Mouse (Mus musculus) brain, adult 2 months (tissue): Measurements from ENCODE around the gene 4930432K21Rik.
A peak's percentile ranks its signal among the peaks of the same experiment; 100 is the strongest.

Source experiments
- DNase-seq: peaks from one replicate; pipeline ENCODE4 v3.0.0; 2011; ENCODE audit warnings: low read depth, low spot score

The 4930432K21Rik gene

DNA sequence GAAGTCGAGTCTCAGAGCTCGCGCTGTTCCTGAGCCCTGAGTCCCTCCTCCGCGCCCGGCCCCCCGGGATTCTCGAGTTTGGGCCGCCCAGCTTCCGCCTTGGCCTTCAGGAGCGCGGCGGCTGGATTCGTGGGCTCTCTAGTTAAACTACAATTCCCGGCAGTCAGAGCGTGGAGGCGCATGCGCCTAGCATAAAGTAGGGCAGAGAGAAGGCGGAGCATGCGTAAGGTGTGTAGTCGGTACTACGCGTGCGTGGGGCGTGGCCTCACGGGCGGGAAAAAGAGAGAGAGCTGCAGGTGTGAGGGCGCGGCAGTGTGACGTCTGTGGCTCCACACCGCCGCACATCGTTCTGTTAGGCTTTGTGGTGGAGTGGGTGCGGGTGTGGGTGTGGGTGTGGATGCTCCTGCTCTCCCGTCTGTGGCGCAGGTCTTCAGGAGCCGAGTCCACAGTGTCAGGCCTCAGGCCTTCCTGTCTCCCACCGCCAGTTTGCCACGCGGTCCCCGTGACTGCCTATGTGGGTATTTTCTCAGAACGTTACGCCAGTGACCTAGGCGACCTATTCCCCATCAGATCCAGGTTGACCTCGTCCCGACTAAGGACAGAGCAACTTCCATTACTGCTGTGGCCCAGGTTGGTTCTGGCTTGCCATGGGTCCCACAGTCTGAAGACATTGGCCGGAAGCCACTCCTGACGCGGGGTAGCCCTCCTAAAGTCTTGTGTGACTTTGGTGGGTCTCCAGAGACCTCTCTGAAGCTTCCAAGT, at the start of gene 4930432K21Rik, which contains the start of gene Cc2d1a:
4930432K21Rik (plus strand) TSS at position 257 of the 762 bp plus-strand sequence.
Cc2d1a (minus strand) TSS at position 168 of the 762 bp plus-strand sequence.
- DNase-seq: peak; percentile 99

DNA sequence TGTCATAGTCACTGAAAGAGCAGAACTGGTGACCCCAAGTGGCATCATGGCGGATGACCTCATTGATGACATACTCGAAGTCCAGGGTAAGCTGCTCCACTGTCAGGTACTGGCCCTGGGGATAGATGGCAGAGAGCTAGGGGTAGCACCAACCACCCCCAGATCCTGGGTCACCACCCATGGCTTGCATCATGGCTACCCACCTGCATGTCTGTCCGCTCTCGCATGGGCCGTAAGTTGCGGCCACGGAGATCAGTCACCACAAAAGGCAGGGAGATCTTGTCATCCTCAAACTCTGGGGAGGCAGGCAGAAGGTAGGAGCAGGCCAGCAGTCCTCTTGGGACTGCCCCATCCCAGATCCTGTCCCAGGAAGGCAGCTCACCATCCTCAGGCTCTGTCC, 49.4 kb upstream of the 4930432K21Rik start:
- DNase-seq: no peak

DNA sequence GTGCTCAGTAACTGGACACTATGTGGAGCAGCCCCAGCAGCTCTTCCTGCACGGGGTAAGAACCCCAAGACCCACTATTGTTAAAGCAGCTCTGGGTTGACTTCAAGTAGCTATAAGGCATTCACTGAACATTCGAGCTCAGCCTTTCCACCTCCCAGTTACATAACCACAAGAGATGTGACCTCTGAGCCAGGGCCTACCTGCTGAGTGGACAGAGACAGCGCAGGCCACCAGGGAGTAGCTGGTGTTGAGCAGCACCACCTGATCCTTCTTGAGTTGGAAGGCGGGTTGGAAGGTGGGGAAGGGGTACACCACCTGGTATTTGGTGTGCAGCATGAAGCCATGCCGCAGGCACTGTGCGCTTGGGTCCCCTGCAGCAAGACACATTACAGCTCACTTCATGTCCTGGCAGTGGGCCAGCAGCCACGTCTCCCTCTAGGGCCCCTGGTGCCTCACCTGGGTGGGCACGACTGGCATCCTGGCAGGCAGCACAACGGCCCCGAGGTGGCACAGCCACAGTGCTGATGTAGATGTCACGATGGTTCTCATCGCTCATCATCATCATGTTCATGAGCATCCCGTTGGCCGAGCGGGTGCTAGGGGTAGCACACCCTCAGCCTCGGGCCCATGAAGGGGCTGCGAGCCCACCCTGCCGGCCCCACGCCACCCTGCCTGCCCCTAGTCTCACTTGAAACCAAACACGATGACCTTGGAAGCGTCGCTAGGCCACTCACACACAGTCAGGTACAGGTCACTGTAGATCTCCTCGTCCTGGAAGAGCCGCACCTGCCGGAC, 46.2 kb upstream of the 4930432K21Rik start:
- DNase-seq: no peak

DNA sequence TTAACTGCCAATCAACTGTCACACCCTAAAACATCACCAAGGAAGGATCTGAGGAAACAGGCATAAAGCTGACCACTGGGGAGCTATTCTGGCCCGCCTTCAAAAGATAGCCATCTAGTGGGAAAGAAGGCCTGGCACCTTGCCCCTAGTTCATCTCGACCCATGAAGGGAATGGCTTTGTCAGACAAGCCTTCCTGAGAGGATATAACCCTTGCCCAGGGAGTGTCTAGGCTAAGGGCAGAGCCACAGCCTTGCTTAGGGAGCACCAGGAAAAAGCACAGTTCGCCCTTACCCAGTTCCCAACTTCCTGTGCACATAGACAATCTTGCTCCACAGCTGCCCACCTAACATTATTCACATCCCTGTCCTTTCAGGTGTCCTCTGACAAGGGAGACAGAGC, 44.2 kb upstream of the 4930432K21Rik start:
- no peak for DNase-seq

DNA sequence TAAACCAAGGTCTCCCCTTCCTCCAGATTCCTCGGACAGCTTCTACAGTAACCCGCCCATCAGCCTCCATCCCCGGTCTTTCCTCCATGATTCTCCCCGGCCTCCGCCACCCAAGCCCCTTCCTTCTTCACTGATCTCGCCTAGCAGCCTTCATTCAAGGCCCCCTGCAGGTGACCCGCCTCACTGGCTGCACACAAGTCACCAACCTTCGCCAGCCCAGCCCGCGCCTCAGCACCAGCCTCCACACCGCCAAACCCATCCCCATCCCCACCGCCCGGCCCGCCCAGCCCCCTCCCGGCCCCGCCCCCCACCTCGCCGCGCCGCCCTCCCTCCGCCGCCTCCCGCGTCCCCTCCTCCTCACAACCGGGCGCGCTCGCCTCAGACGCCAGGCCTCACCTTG, 43.6 kb upstream of the 4930432K21Rik start:
- peak; percentile 59 for DNase-seq

DNA sequence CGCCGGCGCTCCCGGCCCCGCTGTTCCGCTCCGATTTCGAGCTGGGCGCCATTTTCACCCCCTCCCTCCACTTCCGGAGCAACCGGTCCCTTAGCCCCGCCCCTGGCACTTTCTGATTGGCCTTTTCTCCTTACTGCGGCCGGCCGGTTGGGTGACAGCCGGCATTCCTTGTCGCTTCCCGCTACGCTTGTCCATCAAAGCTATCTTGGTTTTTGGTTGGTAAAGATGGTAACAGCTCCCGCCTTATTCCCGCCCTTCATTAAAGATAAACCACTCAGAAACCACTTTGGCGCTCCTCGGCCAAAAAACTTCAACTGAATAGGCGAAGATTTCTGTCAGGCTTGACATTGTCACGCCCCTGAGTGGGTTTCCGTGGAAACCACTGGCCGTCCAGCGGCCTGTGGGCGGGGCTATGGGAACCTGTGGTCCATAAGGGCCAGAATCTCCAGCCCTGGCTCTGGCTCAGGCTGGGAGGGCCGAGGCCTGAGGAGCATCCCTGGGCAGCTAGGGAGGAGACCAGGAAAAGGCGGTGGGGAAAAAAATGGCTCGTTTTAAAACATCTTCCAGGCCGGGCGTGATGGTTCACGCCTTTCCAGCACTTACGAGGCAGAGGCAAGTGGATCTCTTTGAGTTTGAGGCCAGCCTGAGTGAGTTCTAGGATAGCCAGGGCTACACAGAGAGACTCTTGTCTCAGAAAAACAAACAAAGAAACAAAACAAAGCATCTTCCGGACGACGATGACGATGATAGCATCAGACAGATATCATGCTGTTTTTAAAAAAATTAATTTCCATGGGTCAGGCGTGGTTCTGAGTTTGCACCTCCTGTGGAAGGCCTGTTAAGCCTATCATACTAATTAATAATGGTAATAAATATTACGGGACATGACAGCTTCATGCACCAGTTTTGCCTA, 42.9 kb upstream of the 4930432K21Rik start, which contains the start of gene Dcaf15:
Dcaf15 (minus strand) TSS at position 72 of the 913 bp plus-strand sequence.
- DNase-seq: peak; percentile 100

DNA sequence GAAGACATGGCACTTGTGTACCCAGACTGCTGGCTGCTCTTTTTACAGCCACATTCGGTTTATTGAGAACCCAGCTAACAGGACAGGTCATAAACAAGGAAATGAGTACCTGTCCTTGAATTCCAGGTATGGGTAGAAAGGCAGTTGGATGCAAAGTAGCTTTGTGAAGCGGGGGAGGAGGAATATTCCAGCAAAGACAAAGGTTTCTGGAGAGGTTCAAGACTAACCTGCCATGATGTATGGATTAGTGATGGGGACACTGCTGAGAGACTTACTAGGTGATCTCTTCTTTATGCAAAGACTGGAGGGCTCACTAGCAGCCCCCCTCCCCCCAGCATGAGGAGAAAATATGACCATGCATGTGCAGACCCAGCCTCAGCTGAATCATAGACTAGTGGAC, 42.1 kb upstream of the 4930432K21Rik start:
- DNase-seq: no peak

DNA sequence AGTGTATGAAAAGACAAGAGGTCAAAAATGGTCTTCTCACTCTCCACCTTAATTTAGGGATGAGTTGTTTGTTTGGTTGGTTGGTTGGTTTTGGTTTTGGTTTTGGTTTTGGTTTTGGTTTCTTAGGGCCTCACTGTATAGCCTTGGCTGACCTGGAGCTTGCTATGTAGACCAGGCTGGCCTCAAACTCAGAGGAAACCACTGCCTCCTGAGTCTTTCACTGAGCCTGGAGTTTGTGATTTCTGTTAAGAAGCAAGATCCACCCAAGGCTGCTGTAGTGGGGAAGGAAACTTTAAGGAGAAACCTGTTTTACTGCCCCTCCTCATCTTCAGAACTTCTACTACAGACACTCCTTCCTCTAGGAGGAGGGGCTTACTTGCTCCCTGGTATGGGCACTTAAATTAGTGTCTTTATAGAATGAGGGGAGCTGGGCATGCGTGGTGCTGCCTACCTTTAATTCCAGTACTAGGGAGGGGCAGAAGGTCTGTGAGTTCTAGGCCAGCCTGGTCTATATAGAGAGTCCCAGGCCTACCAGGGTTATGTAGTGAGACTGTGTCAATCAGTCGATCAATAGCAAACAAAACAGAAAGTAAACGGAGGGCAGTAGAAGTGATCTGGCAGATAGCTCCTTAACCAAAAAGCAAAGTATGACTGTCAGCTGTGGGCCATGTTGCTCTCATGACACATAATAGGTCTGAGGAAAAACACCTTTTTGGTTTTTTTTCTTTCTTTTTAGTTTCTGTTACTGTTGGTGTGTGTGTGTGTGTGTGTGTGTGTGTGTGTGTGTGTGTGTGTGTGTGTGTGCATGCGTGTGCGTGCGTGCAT, 41.4 kb upstream of the 4930432K21Rik start:
- no peak for DNase-seq

DNA sequence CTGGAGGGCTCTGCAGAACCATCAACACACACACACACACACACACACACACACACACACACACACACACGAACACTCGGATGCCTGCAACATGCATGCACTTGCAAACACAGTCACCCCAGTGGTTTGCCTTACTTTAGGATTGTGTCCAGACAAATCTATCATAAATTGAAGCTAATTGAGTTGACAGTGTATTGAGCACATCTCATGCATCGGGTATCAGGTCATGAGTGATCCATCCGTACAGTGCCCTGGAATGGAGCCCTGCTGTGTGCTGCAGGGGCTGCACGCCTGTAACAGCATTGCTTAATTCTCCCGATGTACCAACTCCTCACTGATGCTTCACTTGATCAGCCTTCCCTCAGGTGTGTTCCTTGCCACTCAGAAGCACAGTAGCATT, 32.2 kb upstream of the 4930432K21Rik start:
- no peak for DNase-seq

DNA sequence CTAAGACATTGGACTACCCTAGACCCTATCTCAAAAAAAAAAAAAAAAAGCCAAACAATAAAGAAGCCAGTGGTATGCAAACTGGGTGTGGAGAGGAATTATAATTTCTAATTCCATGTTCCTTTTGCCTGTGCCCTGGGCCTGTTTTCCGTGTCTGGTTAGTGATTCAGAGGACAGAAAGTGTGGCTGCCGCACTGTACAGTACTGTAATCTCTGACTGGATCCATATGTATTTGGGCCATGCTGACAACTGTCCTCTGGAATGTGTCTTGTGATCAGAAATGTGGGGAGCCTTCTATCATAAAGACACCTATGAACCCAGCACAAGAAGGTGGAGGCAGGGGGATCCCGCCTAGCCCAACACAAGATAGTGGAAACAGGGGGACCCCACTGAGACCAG, 25.7 kb upstream of the 4930432K21Rik start:
- DNase-seq: no peak

DNA sequence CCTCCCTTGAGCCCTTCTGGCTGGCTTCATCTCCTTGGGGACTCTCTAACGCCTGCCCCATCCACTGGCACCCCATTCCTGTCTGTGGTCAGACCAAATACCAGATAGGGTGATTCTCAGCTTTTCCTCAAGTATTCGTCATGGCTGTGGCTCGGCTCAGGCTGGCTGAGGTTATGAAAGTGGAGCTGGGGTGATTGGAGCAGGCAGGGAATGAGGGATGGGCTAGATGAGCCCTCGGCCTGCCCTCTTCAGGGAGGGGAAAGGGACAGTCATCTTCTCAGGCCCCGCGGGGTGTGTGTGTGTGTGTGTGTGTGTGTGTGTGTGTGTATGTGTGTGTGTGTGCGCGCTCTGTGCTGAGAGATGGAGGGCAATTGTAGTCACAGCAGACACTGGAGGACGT, 22.2 kb upstream of the 4930432K21Rik start, which contains the start of gene Podnl1:
Podnl1 (plus strand) TSS at position 334 of the 400 bp plus-strand sequence.
- DNase-seq: no peak

DNA sequence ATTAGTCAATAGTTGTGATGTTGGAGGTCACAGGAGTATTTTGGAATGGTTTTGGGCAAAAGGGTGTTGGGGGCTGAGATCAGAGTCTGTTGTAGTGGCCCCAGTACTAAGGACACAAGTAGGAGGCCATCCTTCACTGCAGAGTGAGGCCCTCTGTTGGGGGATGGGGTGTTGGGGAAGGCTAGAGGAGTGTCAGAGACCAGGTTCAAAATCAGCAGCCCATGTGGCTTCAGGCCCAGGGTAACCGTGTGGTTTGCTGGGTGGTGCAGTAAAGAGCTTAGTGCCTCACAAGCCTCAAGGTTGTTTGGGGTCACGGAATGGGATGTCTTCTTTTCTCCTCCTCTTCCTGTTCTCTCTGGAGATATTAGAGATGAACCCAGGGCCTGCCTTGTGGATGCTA, 21.1 kb upstream of the 4930432K21Rik start:
- DNase-seq: no peak

DNA sequence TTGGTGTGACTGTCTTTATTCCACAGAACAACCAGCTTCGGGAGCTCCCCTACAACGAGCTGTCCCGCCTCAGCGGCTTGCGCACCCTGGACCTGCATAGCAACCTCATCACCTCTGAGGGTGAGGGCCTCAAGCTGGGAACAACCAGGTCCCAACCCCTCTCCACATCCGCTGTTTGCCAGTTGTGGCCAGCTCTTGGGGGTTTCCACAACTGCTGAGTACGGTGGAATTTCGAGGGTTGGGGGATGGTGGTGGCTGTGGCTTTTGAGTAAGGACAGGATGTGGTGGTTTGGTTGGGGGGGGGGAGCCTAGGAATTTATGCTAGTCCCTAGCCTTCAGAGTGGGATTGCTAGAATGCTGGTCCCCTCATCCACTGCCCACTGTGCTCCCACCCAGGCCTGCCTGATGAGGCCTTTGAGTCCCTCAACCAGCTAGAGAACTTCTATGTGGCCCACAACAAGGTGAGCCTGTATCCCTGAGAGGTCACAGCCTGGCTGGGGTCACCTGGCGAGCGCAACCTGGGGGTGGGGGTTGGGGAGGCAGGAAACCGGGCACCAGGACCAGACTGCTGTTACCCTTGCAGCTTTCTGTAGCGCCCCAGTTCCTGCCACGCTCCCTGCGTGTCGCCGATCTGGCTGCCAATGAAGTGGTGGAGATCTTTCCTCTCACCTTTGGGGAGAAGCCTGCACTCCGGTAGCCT, 20.5 kb upstream of the 4930432K21Rik start:
- DNase-seq: no peak

DNA sequence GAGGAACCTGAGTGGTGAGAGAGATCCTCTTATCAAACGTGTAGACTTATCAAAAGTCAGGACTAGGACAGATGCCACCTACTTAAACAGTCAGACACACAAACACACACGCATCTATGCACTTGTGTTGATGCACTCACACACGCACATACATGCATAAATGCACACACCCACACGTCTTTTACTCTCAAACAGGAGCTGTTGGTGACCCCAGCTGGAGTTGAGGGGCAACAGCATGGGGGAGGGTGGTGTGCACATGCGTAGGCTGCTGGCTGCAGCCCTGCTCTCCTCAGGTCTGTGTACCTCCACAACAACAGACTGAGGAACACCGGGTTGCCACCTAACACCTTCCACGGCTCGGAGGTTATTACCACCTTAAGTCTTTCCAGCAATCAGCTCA, 19.5 kb upstream of the 4930432K21Rik start:
- DNase-seq: no peak

DNA sequence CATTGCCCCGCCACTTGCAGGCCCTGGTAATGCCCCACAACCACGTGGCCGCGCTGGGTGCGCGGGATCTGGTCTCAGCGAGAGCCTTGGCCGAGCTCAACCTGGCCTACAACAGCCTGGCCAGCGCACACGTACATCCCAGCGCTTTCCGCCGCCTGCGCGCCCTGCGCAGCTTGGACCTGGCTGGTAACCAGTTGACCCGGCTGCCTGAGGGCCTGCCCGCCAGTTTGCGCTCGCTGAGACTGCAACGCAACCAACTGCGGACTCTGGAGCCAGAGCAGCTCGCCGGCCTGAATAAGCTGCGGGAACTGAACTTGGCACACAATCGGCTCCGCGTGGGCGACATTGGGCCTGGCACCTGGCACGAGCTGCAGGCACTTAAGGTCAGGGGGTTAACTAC, 17.0 kb upstream of the 4930432K21Rik start:
- DNase-seq: peak; percentile 80

DNA sequence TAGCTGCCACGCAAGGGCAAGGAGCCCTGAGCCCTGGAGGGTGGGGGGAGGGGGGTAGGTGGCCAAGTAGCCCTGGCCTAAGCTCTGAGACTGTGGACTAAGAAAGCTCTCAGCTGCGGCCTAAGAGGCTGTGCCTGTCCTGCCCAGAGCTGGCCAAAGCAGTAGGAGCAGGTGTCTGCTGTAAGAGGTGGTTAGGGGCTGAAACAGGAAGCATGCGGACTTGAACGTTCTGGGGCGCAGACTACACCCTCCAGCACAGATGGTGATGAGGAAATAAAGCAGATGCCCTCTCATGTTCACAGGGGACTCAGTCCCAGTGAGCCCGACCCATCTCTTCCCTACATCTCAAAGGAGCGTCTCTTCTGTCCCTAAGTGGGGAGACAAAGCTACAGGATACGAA, 15.6 kb upstream of the 4930432K21Rik start:
- no peak for DNase-seq

DNA sequence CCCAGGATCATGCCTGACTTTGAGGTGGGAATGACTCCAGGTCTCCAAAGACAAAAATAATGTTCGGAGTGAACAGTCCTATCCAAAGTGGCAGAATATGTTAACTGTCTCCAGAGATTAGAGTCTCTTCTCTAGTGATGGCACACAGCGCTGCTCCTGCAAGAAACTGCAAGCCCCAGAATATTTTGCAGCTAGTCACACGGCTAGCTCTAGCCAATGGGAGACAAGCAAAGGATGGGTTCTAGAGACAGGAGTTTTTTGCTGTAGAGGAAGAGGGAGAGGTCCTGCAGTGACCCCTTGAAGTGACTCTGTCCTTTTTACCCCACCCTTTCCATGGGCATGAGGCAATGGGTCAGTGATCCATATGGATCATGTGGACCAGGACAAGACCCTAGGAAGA, 10.0 kb upstream of the 4930432K21Rik start:
- DNase-seq: no peak

DNA sequence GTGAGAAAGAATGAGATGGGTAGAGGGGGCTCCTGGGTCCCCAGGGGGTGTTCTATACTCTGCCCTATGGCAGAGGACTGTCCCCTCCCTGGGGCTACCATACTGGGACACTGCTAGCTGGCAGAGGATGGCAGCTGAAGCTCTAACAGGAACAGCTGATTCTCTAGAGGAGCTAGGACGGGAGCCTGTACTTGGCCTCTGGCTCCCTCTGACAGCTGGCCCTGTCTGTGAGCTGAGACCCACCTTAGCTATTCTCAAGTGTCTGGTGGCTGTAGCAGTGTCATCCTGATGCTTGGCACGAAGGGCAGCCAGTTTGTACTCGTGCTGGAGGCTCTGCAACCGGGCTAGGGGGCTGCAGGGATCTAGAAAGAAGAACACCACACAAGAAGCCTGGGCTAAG, 7.0 kb upstream of the 4930432K21Rik start:
- DNase-seq: no peak

DNA sequence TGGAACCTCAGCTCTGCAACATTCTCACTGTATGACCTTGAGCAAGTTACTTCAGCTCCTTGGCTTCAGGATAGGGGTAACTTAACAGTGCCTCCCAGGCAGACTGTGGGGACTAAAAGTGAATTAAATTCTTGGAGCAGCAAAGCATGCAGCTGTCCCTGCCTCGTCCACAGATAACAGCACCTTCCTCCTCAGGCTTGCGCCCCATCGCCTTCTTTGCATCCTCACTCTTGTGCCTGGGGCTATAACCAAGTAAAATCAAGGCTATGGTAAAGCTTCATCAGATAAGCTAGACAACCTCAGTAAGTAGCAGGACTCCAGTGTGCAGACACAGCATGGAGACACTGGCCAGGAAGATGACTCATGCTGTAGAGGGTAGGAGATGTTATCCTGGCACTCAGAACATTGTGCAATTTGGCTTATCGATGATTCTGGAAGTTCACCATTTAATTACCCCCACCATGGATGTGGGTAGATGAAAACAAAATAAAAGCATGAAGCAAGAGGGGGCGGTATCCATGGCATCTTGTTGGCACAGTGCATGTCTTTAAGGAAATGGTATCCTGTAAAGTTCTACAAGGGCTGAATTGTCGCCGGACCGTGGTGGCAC, 3.1 kb upstream of the 4930432K21Rik start:
- peak; percentile 55 for DNase-seq

DNA sequence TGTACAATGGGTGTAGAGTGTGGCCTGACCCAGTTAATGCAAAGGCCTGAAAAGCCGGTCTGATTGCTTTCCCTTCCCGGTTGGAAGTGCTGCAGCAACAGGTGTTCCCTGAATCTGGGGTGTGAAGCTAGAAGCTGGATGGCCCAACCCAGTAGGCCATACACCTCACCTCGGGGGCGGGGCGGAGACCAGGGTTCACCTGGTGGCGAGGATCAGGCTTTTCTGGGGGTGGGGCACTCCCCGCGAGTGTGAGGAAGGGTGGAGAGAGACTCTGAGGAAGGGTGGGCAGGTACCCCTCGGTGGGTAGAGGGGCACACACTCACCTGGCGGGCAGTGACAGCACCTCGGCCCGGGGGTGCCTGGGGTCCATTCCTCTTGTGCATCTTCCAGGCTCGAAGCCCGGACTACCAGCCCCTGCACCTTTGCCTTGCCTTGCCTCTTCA, 480 bp upstream of the 4930432K21Rik start:
- DNase-seq: peak; percentile 13
